Mouse (Mus musculus) naive thymus-derived CD4-positive, alpha-beta T cell, adult 2 months (primary cell): ENCODE results near the gene Setd5.
A peak's percentile ranks its signal among the peaks of the same experiment; 100 is the strongest.

Source experiments
- DNase-seq: peaks from one replicate; pipeline ENCODE4 v3.0.0-alpha.2; 2011; ENCODE audit warnings: low read depth

Setd5 gene

DNA sequence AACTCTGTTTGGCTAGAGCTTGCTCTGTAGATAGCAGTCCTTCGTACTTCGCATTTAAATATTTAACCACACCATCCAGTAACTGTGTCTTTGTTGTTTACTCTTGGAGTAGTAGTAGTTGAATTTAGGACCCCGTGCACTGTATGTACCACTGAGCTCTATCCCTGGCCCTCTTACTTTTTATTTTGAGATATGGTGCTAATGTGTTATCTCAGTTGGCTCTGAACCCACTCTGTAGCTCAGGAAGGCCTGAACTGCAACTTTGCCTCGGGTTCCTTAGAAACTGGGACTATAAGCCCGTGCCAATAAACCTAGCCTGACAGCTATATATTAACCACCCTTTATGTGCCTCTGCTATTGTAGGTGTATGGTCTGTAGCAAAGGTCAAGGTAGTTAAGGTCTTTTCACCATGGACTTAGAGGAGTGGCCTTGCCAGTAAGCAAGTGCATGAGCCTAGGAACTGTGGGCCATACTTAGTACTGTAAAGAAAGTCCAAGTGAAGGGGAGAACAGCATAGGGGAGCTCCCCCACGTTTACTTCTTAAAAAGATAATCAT, 22.5 kb upstream of the Setd5 start:
- no peak for DNase-seq

DNA sequence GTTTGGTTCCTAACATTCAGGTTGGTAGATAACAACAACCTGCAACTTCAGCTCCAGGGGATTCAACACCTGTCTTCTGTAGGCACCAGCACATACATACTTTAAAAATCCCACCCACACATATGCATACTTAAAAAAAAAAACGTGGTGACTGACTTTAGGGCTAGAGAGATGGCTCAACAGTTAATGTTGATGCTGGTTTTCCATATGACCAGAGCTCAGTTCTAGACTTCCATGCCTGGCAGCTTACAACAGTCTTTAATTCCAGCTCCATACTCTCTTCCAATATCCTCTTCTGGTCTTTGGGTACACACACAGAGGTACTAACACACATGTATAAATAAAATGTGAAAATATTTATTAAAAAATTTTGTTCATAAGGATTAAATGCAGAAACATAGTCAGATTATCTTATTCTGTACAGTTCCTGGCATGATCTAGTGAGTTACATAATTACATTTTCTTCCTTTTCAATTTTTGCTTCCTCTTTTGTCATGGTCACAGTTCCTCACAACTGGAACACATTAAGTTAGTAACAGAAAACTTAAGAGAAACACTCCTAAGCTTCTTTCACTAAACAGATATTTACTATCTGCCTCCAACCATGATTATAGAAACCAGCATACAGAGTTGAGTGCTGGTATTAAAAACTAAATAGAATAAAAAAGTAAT, 16.1 kb upstream of the Setd5 start:
- DNase-seq = no peak

DNA sequence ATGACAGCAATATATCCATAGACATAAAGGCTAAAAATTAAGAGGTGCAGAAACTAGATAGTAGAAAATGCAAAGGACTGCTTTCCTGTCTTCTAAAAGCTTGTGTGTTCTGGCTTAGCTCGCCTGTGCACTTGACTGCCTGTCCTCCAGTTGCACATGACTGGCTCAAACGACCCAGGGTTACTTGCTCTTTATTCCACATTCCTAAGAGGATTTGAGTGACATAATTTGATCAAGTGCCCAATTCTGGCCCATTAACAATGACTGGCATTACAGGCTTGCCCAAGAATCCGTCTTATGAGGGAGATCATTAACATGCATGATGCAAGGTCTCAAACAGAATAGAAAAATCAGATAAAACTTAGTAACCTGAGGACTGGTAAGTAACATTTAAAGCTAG, 14.9 kb upstream of the Setd5 start:
- no peak for DNase-seq

DNA sequence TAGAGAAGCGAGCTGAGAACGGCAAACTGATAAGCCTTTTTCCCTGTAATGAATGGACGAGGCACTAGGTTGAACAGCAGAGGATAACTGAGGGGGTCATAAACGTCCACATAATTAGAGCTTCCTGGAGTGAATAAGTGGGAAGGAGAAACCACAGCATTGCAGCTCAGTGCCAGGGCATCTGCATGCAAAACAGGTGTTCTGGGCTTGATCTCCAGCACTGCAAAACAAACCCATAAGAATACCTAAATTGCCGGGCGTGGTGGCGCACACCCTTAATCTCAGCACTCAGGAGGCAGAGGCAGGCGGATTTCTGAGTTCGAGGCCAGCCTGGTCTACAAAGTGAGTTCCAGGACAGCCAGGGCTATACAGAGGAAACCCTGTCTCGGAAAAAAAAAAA, 13.8 kb upstream of the Setd5 start:
- DNase-seq = no peak

DNA sequence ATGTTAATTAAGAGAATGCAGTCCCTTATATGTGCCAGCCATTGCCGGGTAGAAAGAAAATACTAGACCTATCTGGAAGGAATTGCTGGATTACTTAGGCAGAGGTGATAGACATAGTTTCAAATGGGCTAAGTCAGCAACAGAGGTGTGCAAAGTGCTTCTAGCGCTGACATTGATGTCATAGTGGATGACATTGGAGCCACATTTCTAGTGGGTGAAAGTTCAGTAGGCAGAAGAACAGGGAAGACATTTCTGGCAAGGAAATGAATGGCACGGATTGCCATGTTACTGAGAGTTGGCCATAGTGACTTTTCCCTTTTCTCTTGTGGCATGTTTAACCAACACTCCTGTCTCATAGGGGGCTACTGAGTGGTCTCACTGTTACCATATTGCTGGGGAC, 12.0 kb upstream of the Setd5 start:
- no peak for DNase-seq

DNA sequence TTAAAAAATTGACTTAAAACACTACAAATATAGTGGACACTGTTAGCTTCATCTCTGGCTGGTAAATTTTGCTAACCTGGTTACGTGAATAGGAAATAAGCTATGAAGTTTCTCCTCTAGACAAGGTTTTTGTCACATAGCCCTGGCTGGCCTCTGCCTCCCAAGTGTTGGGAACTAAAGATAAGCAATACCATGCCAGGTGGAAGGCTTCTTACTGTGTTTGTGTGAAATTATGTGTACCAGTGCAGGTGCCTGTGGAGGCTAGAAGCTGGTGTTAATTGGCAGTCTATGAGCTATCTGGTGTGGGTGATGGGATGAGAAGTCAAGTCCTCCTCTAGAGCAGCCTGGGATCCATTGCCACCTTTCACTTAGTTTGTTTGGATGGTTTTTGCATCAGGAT, 8.0 kb upstream of the Setd5 start:
- DNase-seq = no peak

DNA sequence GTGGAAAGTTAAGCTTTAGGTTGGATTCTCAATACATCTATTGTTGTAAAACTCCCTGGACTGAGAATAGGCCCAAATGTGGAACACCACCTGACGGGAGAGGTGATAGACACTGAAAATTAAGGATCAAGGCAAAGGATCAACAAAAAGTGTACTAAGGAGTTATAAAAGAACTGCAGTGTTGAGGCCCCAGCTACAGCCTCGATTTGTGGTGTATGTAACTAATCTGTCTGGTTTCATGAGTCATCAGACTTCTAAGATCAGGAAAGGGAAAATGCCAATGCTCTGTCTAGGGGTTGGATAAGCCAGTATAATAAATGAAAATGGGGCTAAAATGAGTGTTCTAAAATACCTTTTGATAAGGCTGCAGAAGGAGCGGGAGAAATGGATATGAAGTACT, 1.9 kb upstream of the Setd5 start:
- peak; percentile 26 for DNase-seq

DNA sequence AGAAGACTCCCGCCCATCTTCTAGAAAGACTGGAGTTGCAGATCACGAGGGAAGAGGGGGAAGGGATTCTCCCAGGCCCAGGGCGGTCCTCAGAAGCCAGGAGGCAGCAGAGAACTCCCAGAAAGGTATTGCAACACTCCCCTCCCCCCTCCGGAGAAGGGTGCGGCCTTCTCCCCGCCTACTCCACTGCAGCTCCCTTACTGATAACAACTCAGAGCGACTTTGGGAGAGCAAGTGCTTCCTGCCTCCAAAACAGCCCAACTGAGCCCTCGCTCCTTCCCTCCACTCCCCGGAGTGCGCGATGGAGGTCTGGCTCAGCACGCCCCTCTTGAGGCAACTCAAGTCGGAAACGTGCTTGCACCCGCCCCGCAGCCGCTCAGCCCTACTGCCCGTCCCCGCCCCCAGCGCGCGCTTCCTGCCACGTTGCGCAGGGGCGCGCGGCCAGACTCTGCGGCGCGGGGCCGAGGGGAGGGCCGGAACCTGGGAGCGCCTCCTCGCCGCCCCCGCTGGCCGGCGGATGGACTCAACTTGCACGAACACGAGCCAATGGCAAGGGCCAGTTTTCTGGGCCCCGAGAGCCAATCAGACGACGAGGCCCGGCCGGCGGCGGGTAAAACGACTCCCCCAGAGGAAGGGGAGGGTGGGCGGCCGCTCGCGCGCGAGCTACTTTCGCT, 1.0 kb upstream of the Setd5 start:
- peak; percentile 92 for DNase-seq

DNA sequence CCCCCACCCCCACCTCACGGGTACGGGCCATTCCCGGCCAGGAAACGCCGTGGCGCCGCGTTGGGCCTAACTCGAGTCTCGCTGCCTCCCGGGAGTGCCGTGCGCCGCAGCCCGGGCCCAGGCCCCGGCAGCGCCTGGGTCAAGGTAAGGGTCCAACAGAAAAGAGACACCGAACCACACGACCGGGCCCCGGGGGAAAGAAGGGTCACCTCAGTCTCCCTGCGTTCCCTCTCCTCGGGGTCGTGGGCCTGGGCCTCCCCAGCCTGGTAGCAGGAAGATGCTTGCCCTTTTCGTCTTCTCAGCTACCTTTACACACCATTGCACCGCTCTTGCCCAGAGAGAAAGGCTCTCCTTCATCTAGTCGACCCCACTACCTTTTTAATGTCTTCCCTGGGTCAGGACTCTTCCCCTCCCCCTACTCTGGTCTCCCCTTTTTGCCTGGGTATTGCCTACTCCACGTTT, 435 bp downstream of the Setd5 start:
- DNase-seq = no peak

DNA sequence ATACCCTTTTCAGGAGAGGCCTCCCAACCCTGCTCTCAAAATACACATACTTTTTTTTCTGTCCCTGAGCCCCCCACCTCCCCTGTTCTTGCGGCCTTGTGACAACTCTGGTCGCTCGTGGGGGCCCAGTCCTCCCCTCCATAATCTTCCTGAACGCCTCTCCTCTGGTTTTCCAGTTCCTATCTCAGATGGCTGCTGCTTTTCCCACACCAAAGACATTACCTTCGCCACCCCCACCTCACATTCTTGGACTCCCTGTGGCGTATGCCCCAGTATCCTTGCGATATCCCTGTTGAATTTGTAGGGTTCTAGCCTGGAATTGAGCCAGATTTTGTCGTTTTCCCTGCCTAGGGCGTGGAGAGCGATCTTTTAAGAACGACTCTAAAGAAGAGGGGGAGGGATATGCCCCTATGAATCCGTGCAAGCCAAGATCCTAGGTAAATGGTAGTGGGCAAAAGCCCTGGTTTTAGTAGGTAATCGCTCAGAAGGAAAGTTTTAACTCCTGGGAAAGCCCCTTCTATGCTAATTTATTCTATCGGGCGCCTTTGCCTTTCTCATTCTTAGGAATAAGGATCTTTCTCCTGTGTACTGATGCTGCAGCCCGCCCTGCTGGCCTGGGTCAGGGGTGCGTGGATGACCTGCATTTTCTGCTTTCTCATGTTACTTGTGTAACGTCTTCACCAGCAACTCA, 1.0 kb downstream of the Setd5 start:
- DNase-seq = peak; percentile 37

DNA sequence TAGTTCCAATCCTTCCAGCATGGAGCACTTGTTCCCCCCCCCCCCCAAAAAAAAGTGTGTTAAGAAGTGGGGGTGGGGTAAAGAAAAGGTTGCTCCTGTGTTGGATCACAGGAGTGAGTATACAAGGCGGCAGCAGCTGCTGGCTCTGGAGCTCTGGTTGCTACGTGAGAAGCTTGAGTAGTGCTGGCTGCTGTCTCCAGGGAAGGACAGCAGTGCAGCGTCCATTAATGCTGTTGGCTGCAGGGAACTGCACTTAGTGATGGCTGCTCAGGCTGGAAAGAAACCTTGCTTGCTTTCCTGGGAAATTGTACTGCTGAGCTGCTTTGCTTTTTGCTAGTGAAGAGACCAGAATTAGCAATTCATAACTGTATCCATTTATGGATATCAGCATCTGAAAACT, 2.3 kb downstream of the Setd5 start:
- no peak for DNase-seq

DNA sequence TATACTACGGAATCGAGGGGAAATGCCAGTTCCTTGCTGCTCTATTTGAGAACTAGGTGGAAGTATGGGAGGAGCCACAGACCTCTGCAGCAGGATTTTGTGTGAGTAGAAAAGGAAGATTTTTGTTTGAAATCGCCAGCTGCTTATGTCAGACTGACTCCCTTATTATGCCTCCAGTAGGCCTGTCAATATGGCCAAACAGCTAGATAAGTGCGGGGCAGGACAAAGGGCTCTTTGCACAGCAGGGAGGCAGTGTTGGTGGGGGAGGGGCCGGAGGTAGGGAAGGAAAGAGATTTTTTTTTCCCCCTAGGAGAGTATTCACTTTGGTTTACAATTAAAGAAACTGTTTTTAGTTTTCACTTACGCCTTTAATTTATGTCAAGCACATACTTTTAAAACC, 5.1 kb downstream of the Setd5 start:
- DNase-seq = no peak

DNA sequence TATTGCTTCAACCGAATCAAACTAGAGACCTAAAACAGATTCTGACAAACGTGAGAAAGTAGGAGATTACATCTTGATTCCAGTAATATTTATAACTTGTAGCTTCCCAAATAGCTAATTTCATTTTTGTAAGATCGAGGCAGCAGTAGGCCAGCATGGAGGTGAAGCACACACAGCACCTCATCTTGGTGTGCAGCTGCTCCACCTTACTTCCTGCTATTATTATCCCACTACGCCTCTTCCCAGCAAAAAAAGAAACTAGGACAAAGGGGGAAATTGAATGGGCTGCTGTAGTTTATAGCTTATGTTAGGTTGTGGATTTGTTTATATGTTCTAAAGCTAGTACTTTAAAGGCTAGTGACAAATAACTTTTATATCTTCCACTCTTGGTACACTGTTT, 7.4 kb downstream of the Setd5 start:
- DNase-seq = no peak

DNA sequence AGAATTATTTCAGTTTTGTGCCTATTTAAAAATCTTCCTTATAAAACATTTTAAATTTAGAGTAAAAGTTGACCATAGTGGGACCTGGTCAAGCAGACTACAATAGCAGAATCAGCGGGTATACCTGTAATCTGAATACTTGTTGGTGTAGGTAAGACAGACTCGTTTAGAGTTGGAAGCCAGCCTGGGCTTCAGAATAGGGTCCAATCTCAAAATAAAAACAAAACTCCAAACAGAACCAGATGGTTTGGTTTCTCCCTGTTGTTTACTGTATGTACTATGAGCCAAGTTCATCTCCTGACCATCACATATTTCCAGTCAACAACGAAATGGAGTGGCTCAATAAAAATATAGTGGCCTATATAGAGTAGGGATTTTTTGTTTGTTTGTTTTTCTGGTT, 16.0 kb downstream of the Setd5 start:
- DNase-seq = no peak

DNA sequence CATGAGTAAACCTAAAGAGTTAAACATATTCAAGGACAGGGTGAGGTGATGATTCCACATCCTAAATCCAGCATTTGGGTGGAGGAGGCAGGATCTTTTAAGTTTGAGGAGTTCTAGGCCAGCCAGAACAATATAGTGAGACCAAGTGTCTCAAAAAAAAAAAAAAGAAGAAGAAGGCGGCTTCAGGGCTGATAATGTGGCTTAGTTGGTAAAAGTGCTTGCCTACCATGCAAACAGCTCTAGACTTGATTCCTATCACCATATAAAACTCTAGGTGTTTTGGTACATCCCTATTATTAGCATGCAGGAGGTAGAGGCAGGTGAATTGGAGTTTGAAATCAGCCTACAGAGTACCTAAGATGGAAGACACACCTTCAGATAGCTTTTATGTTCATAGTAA, 18.4 kb downstream of the Setd5 start:
- no peak for DNase-seq

DNA sequence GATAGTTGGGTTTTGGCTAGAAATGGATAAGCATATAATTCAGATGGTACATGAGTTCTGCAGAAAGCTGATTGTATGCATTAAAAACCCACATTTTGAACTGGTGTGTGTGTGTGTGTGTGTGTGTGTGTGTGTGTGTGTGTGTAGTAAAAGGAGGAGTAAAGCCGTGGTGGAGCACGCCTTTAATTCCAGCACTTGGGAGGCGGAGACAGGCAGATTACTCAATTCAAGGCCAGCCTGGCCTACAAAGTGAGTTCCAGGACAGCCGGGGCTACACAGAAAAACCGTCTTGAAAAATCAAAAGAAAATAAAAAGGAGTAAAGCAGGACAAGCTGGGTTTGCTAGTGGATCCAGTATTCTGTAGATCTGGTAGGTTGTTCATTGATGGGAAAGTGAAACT, 20.5 kb downstream of the Setd5 start:
- DNase-seq = no peak

DNA sequence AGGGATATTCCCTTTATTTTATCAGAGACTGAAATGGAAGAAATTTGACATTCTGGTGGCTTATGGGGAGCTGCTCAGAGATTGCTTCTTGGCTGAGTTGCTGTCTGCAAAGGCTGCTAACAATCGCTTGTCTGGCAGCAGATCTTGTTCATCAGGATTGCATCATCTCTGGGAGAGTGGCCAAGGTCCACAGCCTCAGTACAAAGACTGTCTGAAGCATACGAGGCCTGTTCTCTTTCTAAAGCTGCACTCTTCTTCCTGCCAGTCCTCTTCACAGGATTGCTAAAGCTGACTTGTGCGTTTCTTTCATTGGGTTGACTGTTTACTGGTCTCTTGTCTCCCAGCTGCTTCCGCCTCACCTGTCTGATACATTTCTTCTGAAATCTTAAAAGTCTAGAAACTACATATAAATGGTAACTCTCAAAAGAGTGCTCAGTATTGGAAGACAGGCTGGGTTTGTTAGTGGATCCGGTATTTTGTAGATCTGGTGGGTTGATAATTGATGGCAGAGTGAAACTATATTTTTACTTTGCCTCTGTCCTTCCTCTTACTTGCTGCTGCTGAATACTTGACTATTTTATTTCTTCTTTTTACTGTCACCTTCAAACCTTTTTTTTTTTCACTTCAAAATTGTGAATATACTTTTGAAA, 22.6 kb downstream of the Setd5 start:
- DNase-seq = peak; percentile 27

DNA sequence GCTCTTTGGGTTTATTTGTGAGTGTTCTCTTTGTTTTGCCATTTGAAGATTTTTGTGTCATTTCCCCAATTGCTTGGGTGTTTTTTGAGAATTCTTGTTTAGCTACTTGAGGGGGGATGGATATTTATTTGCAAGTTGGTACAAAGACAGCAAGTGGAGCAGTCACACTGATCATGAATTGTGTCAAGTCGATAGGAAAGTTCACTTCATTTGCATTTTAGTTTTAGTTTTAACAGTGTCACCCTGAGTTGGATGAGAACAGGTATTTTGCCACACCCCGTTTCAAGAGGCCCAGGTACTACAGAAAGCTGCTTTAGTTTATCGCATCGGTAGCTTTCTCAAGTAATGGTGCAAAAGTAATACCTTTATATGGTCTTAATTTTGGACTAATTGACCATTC, 25.4 kb downstream of the Setd5 start:
- no peak for DNase-seq

DNA sequence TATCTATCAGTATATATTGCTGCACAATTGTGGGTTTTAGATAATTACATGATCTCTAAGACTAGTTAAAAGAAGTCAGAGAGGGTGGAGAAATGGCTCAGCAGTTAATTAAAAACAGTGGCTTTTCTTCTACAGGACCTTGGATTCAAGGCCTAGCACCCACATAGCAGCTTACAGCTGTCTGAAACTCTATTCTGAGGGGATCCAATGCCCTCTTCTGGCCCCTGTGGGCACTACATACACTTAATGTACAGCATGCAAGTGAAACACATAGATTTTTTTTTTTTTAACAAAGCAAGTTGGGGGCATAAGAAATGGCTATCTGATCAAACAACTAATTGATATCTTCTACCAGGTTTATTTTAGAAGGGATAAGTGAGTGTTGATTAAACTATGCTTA, 26.6 kb downstream of the Setd5 start:
- DNase-seq = peak; percentile 78

DNA sequence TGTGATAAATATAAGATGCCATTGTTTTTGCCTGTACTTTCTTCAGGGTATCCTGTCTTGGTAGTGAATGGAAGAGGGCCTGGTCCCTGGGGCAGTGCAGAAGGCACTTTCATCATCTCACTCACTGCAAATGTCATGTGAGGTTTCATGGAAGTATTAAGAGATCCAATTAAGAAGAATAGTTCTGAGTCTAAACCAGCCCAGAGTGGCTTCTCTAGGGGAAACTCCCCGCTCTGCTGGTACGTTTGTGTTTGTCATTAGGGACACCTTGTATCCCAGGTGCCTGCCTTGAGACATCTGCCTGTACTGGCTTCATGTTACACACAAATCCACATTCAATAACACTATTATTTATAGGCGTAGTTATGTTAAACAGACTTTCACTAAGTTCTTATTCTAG, 32.2 kb downstream of the Setd5 start:
- no peak for DNase-seq

DNA sequence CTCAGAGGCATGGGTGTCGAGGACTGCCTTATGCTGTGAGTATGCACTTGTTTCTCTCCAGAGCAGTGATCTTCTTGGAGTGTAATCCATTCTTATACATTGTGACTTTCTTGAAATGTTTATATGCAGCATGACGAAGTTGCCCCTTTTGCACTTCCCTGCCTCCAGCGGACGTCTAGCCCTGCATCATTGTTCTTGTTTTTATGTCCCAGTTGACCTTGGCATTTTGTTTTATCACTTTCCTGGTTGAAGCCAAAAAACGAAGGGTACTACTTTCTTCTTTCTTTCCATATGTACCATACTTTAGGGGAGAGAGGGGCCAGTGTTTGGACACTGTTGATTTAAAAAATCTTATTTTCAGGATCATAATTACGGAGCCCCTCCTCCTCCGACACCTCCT, 32.8 kb downstream of the Setd5 start:
- no peak for DNase-seq

DNA sequence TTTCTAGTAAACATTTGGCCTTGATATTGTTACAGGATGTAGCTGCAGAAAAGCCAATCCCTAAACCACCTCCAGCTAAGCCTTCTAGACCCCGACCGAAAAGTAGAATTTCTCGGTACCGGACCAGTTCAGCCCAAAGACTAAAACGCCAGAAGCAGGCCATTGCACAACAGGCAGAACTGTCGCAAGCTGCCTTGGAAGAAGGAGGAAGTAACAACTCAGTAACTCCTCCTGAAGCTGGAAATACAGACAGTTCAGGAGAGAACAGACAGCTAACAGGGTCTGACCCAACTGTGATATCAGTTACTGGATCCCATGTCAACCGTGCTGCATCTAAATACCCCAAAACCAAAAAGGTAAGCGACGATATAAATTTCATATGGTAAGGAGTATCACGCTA, 43.6 kb downstream of the Setd5 start:
- DNase-seq = no peak

DNA sequence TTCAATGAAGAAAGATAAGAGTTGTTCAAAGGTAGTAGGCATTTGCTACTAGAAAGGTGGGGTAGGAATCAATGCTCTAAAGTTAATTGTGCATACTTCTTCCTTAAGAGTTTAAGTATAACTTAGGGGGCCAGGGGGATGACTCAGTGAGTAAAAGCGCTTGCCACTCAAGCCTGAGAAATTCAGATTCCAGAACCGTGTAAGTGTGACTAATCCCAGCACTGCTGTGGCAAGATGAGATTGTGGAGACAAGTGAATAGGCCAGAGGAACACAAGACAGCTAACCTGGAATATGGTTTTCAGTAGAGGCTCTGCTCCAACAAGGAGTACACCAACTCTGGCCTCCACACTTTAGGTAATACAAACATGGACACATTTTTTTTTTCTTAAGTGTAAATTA, 56.2 kb downstream of the Setd5 start:
- DNase-seq = no peak
